Mouse (Mus musculus) kidney, postnatal 25 days (tissue): ENCODE measurements around the gene Jarid2.

Source experiments
- DNase-seq, 2 experiments: peaks; one replicate each; pipeline ENCODE4 v3.0.0; 2021; ENCODE audit warnings: mixed read lengths in 2 of 2

The Jarid2 gene

GRCm38 (mm10) chr13:44921721-44922120 lies 192.4 kb downstream of the Jarid2 start:
- DNase-seq, result no peak

DNA sequence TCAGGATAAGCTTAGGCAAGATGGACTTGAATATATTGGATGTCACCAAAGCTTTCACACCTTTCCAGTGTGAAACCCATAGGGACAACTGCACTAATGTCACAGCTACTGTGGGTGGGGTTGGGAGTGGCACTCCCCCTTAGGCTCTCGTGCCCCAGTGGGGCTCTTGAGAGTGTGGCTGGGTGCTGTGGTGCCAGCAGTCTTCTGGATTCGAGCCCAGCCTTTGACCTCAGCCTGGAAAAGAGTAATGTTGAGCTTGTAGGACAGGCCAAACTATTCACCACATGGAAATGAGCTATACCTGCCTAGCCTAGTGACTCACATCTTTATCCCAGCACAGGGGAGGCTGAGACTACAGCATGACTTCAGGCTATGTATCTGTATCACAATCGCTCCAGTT lies 194.8 kb downstream of the Jarid2 start:
- peak; percentile 31 to 51 for DNase-seq

- no peak for DNase-seq
Observed at GRCm38 (mm10) chr13:44925173-44925572, 195.9 kb downstream of the Jarid2 start.

GRCm38 (mm10) chr13:44926311-44926710 lies 197.0 kb downstream of the Jarid2 start:
- DNase-seq, result no peak

DNA sequence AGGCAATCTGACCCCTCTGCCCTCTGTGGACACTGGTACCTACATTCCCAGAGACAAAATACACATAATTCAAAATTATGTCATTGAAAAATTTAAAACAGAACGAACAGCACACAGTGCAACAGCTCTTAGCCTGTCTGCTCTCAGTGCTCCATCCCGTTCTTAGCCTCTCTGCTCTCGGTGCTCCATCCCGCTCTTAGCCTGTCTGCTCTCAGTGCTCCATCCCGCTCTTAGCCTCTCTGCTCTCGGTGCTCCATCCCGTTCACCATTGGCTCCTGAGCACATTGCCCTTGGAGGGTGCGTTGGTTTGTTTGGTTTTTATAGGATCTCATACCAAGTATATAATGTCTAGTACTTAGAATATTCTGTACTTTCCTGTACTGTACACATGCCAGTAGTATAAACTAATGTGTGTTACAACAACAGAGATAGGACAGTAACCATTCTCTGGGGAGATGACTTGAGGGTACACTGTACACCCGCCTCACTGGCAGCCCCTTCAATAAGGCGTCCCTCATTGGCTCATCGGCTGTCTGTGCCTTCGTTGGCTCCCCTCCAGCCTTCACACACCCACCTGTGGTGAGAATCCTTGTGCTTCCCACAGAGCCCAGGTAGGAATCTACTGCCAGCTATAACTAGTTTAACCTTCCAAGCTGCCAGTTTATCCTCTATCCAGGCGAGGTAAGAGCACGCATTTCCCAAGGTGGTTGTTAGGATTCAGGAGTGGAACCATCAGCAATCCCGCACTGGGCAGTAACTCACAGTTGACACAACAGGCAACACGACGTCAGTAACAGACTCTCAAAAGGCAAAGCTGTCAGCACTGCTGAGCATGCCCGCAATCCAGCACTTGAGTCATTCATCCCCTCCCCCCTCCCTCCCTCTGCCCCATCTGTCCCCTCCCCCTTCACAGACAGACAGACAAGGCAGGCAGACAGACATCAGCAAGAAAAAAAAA lies 203.3 kb downstream of the Jarid2 start:
- DNase-seq, result no peak

DNA sequence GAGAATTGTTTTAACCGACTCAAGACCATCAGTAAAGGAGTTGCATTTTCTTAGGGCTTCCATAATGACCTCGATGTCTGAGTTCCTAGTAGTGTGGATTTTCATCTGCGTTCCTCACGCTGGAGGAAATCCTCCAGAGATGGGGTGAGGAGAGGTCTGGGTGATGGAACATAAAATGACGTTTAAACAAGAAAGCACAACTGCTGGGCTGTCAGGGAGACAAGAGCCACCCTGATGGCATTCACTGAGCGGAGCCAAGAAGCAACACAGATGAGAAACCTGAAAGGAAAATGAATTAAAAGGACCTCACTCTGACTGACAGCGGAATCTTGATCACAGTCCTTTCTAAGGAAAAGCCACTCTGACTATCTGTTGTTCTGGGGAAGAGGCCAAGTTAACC lies 204.3 kb downstream of the Jarid2 start:
- DNase-seq, result no peak

GRCm38 (mm10) chr13:44937681-44938080 lies 208.4 kb downstream of the Jarid2 start:
- DNase-seq, result no peak

- DNase-seq, result no peak
Observed at GRCm38 (mm10) chr13:44939326-44940035, 210.2 kb downstream of the Jarid2 start.

- DNase-seq, result no peak
Observed at GRCm38 (mm10) chr13:44943618-44944017, 214.3 kb downstream of the Jarid2 start.

GRCm38 (mm10) chr13:44946880-44947635 lies 217.8 kb downstream of the Jarid2 start:
- no peak for DNase-seq

- no peak for DNase-seq
Observed at GRCm38 (mm10) chr13:44948320-44949250, 219.3 kb downstream of the Jarid2 start.

DNA sequence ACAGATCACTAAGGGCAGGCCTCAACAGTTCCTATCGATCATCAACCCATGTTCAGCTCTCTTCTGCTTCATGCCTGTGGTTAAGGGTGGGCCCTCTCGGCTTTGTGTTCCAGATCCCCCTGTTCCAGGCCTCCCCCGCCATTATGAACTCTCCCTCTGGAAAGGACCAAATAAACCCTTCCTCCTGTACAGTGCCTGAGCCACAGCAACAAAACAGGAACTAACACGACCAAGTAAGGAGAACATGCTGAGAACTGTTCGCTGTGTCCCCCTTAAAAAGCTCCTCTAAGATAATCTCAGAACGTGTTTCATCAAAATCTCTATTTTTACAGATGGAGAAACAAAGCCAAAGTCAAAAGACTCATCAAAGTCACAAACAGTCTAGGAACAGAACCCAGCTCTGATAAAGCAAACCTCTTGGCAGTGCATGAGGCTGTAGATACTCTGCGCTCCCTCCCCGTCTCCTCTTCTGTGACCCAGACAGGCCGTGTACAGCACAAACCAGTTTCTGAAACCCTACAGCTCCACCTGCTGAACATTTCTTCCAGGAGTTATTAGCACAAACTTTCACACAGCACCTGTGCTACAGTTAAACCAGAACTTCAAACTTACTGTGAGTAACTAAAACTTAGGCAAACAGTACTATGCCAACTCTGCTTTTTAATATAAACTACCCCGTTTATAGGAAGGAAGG lies 223.3 kb downstream of the Jarid2 start:
- peak in 1 of 2 experiments; percentile 44 for DNase-seq

GRCm38 (mm10) chr13:44953546-44954231 lies 224.4 kb downstream of the Jarid2 start:
- DNase-seq, result no peak

- DNase-seq, result no peak
Observed at GRCm38 (mm10) chr13:44954232-44954568, 224.9 kb downstream of the Jarid2 start.

GRCm38 (mm10) chr13:44955781-44956180 lies 226.5 kb downstream of the Jarid2 start:
- no peak for DNase-seq

DNA sequence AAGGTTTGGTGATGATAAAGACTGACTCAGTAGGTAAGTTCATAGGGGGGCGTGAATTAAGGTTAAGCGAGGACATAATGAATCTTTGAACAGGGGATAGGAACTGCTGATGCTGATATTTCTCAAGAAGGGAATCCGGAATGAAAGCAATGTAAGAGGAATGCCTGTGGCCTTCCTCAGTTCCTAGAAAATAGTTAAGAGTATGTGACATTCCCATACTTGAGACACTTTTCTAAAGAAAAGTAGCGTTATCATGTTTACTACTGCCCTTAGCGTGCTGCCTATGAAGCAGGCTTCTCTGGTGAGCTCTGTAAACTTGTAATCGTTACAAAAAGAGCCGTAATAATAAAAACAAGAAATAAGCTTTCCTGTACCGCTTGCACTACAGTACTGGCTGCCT lies 227.8 kb downstream of the Jarid2 start:
- no peak for DNase-seq

- DNase-seq, result peak in 1 of 2 experiments; percentile 9
Observed at GRCm38 (mm10) chr13:44960542-44961291, 231.4 kb downstream of the Jarid2 start.
